ENCODE assay signal across 7 mouse cellular contexts in genomic region chr2:30357552-30358510, GRCm38 (mm10). TPM values are rescaled to one million over a fixed set of nuclear protein-coding genes. Genes with fewer than 3 reads are reported as not detected.
DNase-seq lines count a peak whose midpoint lies in the region; ATAC-seq lines count a peak whose summit lies in the region.

No protein-coding gene starts in this region.

- H3K4me3 ChIP-seq in forebrain, embryonic 15.5 days = peak overlapping the region; percentile 81
- H3K4me3 ChIP-seq in limb, embryonic 13.5 days = peak overlapping the region; percentile 75
- peak overlapping the region; percentile 76 for H3K4me3 ChIP-seq in neural tube, embryonic 15.5 days (replicated peaks)

- ATAC-seq in forebrain, embryonic 15.5 days (replicated peaks) = no peak
- no peak for ATAC-seq in limb, embryonic 13.5 days (ENCODE audit: low FRiP score, low read depth)
- no peak for ATAC-seq in neural tube, embryonic 15.5 days (ENCODE audit: low FRiP score)

- peak overlapping the region; percentile 89 for H3K9ac ChIP-seq in forebrain, embryonic 15.5 days (replicated peaks)
- H3K9ac ChIP-seq in limb, embryonic 13.5 days = peak overlapping the region; percentile 89
- peak overlapping the region; percentile 83 for H3K9ac ChIP-seq in neural tube, embryonic 15.5 days (replicated peaks)

- WGBS in forebrain, embryonic 15.5 days = 57% methylated on average over 8 of the region's 8 CpGs
- 57% methylated on average over 8 of the region's 8 CpGs for WGBS in limb, embryonic 13.5 days
- 52% methylated on average over 8 of the region's 8 CpGs for WGBS in neural tube, embryonic 15.5 days

- H3K4me2 ChIP-seq in forebrain, embryonic 15.5 days (replicated peaks) = peak overlapping the region; percentile 91
- peak overlapping the region; percentile 92 for H3K4me2 ChIP-seq in limb, embryonic 13.5 days (replicated peaks)
- H3K4me2 ChIP-seq in neural tube, embryonic 15.5 days = peak overlapping the region; percentile 81

- H3K36me3 ChIP-seq in forebrain, embryonic 15.5 days = peaks cover 3% of the 10 kb centered on the region; the same call in 1 of the 2 replicates
- peaks cover 24% of the 10 kb centered on the region for H3K36me3 ChIP-seq in limb, embryonic 13.5 days
- peaks cover 17% of the 10 kb centered on the region for H3K36me3 ChIP-seq in neural tube, embryonic 15.5 days

- no peaks in the 10 kb centered on the region for H3K9me3 ChIP-seq in forebrain, embryonic 15.5 days
- no peaks in the 10 kb centered on the region for H3K9me3 ChIP-seq in limb, embryonic 13.5 days
- no peaks in the 10 kb centered on the region for H3K9me3 ChIP-seq in neural tube, embryonic 15.5 days (replicated peaks)

- peaks cover 19% of the 10 kb centered on the region for H3K4me1 ChIP-seq in forebrain, embryonic 15.5 days
- H3K4me1 ChIP-seq in limb, embryonic 13.5 days = peaks cover 23% of the 10 kb centered on the region
- peaks cover 46% of the 10 kb centered on the region for H3K4me1 ChIP-seq in neural tube, embryonic 15.5 days

- H3K27ac ChIP-seq in forebrain, embryonic 15.5 days (replicated peaks) = 0 out of 2 replicates have a peak overlapping the region, but pooled peaks have one; percentile 79
- no peak overlapping the region for H3K27ac ChIP-seq in limb, embryonic 13.5 days
- no peak overlapping the region for H3K27ac ChIP-seq in neural tube, embryonic 15.5 days (replicated peaks)

- peak; percentile 58 for DNase-seq in right cerebral cortex, adult 18-20 months
- no peak for DNase-seq in right cerebral cortex, postnatal 4 days
- DNase-seq in cerebellum, adult 9-11 months = peak; percentile 82
- DNase-seq in spleen, postnatal 36 days (ENCODE audit: low spot score in 2 of 2) = no peak

- no peaks in the 10 kb centered on the region for H3K27me3 ChIP-seq in forebrain, embryonic 15.5 days
- no peaks in the 10 kb centered on the region for H3K27me3 ChIP-seq in limb, embryonic 13.5 days
- H3K27me3 ChIP-seq in neural tube, embryonic 15.5 days (replicated peaks) = no peaks in the 10 kb centered on the region

RNA-seq across cellular contexts. Expression of gene Sh3glb2, which starts 1.3 kb away (rescaled TPM):
- polyA plus RNA-seq in forebrain, embryonic 15.5 days (2015; fragmentation: Nextera tagmentation; extraction: Ambion mirVana) = 160 and 165 TPM in 2 replicates
- 82.7 and 85.0 TPM in 2 replicates for polyA plus RNA-seq in limb, embryonic 13.5 days (2015; fragmentation: Nextera tagmentation; extraction: Ambion mirVana)
- 174 and 200 TPM in 2 replicates for polyA plus RNA-seq in neural tube, embryonic 15.5 days (2015; fragmentation: Nextera tagmentation; extraction: Ambion mirVana)

RNA-seq across cellular contexts. Expression of gene Miga2, which starts 6.2 kb away (rescaled TPM):
- polyA plus RNA-seq in forebrain, embryonic 15.5 days (2015; fragmentation: Nextera tagmentation; extraction: Ambion mirVana) = 27.2 and 27.6 TPM in 2 replicates
- 24.3 and 26.6 TPM in 2 replicates for polyA plus RNA-seq in limb, embryonic 13.5 days (2015; fragmentation: Nextera tagmentation; extraction: Ambion mirVana)
- polyA plus RNA-seq in neural tube, embryonic 15.5 days (2015; fragmentation: Nextera tagmentation; extraction: Ambion mirVana) = 32.7 and 35.8 TPM in 2 replicates

RNA-seq across cellular contexts. Expression of gene Dolpp1, which starts 34.2 kb away (rescaled TPM):
- 60.0 and 60.3 TPM in 2 replicates for polyA plus RNA-seq in forebrain, embryonic 15.5 days (2015; fragmentation: Nextera tagmentation; extraction: Ambion mirVana)
- polyA plus RNA-seq in limb, embryonic 13.5 days (2015; fragmentation: Nextera tagmentation; extraction: Ambion mirVana) = 33.1 and 33.5 TPM in 2 replicates
- 59.0 and 63.2 TPM in 2 replicates for polyA plus RNA-seq in neural tube, embryonic 15.5 days (2015; fragmentation: Nextera tagmentation; extraction: Ambion mirVana)

RNA-seq across cellular contexts. Expression of gene Crat, which starts 57.8 kb away (rescaled TPM):
- 20.5 and 22.6 TPM in 2 replicates for polyA plus RNA-seq in forebrain, embryonic 15.5 days (2015; fragmentation: Nextera tagmentation; extraction: Ambion mirVana)
- polyA plus RNA-seq in limb, embryonic 13.5 days (2015; fragmentation: Nextera tagmentation; extraction: Ambion mirVana) = 28.0 and 31.1 TPM in 2 replicates
- polyA plus RNA-seq in neural tube, embryonic 15.5 days (2015; fragmentation: Nextera tagmentation; extraction: Ambion mirVana) = 21.3 and 26.8 TPM in 2 replicates

RNA-seq across cellular contexts. Expression of gene Ptpa, which starts 58.0 kb away (rescaled TPM):
- polyA plus RNA-seq in forebrain, embryonic 15.5 days (2015; fragmentation: Nextera tagmentation; extraction: Ambion mirVana) = 146 and 152 TPM in 2 replicates
- 144 and 150 TPM in 2 replicates for polyA plus RNA-seq in limb, embryonic 13.5 days (2015; fragmentation: Nextera tagmentation; extraction: Ambion mirVana)
- 138 and 145 TPM in 2 replicates for polyA plus RNA-seq in neural tube, embryonic 15.5 days (2015; fragmentation: Nextera tagmentation; extraction: Ambion mirVana)

Comparison
In these comparisons a context has a peak if more than half of its experiments do, and no peak if none do; other contexts are left out.
1. DNase-seq: peak in right cerebral cortex, adult 18-20 months (single experiment) and cerebellum, adult 9-11 months (single experiment); none in right cerebral cortex, postnatal 4 days (single experiment) and spleen, postnatal 36 days (0 of 2).
2. Peak in every context shown above with its lines, with median percentiles within 50 percentile points of each other: H3K4me2 ChIP-seq, H3K4me3 ChIP-seq and H3K9ac ChIP-seq.